Mouse (Mus musculus) c-Kit-positive CD71-positive TER-119-positive erythroid progenitor cells, embryonic 14.5 days (primary cell): ENCODE data around the gene Spen.
"Not testable (repeated sequence)": the region's sequence is repeated elsewhere in the genome, so short reads cannot be mapped to it uniquely, and the experiment has no call there.

Experiments used
- DNase-seq: peaks from one replicate; pipeline ENCODE4 v3.0.0-alpha.2; 2013; ENCODE audit warnings: low spot score

Spen gene

DNA sequence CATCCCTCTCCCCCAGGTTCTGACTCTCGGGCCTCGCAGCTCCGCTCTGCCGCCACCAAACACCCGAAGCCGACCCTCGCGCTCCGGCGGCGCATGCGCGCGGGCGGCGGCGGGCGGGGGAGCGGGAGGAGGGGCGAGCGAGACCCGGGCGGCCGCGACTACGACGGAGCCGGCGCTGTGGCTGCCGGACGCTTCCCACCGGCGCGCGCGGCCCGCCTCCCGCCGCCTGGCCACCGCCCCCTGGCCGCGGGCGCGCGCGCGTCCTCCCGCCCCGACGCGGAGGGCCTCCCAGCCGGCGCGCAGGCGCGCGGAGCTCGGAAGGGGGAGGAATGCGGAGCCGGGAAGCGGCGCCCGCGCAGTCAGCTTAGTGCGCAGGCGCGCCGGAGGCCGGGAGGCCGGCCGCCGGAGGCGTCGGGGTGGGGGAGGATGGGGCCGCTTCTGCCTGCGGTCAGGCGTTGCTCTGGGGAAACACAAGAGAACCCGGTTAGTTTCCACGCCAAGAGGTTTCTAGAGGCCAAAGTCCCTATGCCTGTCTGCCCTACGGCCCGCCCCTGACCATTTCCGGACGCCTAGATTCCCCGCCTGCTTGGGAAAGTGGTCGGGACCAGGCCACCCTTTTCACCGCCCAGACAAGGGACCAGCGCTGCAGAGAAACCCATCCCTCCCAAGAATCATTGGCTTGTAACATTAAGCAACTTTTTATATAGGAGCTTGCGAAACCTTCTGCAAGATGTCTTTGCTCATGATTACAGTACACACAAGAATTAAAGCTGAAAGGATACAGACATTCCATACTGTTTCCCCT is at the start of gene Spen:
Gene Spen, minus strand, starts transcription at position 190 of the 805 bp plus-strand sequence.
- DNase-seq = peak; percentile 91

DNA sequence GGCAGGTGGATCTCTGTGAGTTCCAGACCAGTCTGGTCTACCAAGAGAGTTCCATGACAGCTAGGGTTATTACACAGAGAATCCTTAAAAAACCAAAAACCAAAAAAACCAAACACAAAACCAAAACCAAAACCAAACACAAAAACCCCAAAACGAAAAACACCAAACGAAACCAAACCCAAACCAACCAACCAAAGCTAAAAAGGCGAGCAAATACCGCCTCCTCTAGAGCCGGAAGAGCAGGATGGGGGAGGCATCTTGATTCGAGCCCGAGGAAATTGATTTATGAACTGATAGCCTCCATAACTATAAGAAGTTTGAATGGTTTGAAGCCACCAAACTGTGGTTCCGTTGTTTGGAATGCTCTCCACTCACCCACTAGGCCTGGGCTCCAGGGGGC is 45.5 kb upstream of the Spen start:
- no peak for DNase-seq

DNA sequence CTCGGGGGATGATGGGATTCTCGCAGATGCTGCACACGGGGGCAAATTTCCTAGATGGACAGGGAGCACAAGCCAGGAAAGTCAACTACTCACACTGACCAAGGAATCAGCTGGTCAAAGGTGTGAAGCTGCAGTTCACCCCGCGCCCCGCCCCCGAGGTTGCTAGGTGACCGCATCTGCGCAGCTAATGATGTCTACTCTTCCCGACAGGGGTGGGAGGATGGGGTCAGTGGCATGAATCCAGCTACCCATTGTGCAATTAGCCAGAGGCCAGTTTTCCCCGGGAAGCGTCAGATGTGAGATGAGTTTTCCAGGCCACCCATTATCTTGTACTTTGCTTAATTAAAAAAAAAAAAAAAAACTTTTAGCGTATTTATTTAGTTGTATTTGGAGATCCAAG is 42.7 kb upstream of the Spen start:
- no peak for DNase-seq

DNA sequence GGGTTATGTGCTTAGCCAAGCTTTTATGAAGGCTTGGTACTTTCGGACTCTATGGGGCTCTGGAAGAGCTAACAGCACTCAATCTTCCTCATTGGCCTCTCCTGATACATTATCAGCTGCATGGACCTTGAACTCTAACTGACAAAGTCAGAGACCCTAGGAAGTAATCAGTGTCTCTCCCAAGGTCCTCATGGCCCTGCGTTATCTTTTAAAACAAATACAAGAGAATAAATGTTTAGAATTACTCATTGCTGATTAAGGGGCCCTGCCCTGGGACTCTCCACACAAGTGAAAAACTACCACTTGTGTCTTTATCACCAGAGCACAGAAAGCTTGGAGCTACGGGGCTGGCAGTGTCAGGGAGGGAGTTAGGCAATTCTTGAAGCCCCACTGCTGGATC is 40.4 kb upstream of the Spen start:
- DNase-seq = no peak

DNA sequence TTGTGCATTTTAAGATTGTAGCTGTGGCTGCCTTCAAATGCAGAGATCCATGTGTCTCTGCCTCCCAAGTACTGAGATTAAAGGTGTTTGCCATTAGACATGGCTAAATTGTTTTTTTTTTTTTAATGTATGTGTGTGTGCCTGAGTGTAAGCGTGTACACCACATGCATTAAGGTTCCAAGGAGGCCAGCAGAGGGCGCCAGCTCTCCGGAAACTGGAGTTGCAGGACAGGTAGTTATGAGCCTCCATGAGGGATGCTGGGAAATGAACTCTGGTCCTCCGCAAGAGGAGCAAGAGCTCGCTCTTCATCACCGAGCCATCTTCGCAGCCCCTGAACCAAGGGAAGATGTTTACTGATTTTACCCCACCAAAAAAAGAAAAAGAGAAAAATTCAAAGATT is 38.5 kb upstream of the Spen start:
- no peak for DNase-seq

DNA sequence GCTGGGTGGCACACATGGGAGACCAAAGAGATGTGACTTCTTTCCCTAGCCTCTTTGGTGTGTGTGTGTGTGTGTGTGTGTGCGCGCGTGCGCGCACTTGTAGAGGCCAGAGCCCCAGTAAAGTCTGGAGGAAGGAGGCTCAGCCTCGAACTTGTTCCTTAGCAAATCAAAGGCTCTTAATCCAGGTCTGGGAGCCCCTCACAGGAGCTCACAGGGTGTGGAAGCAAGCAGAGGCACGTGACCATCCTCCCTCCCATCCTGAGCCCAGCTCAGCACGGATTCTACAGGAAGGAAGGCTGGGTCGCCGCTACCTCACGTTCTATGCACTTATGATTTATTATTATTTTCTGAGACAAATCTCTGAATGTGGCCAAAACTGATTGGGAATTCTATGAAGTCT is 38.0 kb upstream of the Spen start:
- no peak for DNase-seq

DNA sequence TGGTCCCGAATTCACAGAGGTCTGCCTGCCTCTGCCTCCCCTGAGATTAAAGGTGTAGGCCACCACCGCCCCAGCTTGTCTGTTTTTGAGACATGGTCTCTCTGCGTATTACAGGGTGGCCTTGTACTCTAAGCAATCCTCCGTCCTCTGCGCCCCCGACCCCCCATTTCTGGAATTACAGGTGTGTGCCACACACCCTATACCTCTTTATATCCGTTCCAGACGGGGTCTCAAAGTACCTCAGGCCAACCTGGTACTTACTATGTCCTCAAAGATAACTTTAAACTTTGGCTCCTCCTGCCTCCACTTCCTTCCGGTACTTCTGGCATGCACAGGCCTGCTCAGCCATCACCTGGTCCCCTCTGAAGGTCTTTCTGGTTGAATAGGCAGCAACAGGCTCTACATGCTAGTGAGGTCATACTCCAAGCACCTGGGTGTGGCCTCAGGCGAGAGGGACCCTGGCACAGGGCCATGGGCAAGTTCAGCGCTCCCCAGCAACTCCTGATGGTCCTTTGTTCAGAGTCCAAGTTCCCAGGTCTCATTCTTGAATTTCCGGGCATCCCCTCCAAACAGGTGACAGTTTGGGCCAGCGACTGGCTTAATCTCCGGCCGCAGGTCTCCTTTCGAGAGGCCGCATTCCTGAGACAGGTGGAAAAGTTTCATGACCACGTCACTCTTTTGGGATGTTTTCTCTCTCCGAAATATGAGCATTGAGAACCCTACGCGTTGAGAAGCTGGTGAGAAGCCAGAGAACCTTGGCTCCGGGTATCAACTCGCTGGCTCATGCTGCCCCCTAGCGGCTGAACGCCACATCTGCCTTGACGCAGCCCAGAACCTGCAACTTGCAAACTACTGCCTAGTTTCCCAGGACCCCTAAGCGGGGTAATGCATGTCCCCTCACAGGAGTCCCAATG is 36.6 kb upstream of the Spen start:
- peak; percentile 59 for DNase-seq

DNA sequence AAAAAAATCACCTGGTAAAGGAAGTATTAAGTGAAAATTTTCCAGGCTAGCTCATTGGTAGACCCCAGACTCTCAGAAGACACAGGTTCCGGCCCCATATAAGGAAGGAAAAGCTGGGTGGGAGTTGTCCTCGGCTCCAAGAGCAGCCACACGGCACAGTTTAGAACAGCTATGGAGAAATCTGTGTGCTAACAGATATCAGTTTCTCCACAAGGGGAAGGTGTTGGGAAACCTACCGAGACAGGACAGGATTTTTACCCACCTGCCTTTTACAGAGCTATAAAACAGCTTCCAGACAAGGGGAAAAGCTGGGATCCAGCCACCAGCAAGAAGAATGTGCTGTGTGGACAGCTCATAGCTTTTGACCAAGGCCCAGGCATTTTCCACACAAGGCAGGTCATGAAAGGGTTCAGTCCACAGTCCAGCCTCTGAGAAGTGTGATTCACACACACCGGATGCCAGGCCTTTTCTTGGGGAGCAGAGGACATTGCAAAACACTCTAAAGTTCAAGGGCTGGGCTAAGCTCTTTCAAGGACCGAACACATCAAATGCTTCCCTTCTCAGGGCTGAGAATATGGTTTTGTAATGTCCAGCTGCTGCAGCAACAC is 35.1 kb upstream of the Spen start:
- DNase-seq = no peak

DNA sequence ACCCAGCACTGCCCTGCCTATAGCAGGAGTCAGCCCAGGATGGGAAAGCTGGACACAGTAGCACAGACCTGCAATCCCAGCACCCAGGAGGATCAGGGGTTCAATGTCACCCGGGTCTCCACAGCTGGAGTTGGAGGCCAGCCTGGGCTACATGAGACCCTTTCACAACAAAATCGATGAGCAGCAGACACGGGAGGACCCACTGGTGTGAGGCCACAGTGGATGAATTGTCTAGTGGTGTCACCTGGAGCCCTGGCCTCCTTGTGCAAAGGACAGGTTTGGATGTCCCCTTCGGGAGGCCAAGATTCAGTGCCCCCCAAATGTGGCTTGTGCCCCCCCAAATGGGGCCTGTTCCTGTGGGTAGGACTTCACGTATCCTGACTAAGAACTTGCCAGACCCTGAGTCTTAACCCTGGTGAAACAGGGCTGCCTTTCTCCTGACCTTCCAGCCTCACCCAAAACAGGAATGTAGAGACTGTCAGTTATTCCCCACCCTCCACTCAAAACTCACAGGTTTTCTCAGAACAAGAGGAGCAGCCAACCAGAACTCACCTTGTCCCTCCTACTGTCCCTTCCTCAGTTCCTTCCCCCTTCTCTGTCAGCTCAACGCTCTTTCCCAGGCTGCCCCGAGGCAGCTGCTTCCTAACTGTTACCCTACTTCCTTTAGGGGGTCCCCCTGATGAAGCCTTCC is 34.4 kb upstream of the Spen start:
- no peak for DNase-seq

DNA sequence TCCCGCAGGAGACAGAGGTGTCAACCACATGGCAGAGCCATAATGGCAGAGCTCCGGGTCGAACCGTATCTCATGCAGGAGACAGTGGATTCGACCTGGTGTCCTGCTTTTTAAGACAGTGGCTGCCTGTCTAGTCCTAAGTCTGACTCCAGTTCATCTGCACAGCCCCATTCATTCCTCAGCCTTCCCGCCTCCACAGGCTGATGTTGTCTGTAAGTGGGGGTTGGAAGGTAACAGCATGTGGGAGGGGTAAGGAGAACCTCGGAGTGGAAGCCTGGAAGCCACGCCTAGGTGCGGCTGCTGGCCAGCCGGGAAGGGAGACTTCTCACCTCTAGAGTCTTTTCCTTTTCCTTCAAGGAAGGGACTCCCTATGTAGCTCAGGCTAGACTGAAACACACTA is 33.5 kb upstream of the Spen start:
- no peak for DNase-seq

DNA sequence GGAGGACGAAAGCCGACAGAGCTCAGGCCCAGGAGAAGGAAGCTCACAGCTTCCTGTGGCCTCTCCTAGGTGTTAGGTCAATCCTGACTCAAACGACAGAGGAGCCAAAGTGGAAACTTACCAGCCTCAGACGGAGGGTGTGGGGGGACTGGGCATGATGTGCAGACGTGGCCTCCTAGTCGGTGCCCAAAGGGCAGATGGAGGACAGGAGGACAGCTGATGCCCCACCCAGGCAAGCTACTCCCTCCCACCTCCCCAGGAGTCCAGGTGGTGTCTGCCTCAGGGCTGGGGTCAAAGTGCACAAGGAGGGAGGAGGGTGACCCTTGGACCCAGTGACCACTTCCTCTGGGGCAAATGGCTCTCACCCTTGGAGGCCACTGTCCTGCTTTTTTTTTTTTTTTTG is 32.9 kb upstream of the Spen start:
- no peak for DNase-seq

DNA sequence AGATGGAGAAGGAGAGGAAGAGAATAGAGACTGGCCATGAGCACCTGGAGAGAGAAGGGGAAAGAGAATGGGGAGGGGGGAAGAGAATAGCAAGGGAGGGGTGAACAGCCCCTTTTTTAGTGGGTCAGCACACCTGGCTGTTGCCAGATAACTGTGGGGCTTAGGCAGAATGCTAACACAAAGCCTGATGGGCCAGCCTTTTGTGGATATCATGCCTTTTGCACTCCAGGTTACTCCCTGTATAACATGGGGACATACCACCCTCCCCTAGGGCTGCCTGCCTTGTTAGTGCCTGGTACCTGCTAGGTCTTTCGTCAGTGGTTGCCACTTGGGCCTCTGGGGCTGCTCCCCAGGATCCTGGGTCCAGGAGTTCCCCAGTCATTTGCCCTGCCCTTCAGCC is 32.4 kb upstream of the Spen start:
- no peak for DNase-seq

DNA sequence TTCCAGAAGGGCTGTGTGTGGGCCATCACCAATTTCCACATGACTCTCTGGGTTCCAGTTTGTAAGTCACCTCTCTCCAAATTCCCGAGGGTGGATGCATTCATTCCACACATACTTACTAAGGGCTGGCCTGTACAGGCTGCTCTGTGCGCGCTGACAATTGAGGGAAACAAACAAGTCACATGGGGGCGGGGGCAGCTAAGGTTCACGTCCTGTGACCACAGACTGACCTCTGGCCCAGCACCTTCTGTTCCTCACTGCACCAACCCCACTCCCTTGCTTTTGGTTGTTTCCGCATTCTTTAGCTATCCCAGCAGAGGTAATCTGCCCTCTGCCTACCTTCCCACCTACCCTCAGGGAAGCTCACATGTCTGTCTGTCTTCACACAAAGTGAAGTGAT is 31.6 kb upstream of the Spen start:
- no peak for DNase-seq

DNA sequence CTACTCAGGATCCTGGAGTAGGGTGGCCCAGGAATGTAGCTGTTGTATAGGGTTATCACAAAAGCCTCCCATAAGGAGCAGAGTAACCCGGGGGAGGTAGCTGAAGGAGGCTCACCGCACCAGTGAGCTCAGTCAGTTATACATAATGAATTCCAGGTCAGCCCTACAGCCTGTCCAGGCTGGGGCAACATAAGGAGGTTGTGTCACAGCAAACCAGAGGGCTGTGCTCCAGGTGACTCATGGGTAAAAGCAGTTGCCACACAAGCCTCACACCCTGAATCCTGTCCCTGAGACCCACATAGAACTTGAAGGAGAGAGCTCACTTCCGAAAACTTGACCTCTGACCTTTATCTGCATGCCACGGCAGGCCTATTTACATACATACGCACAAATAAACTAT is 30.6 kb upstream of the Spen start:
- no peak for DNase-seq

DNA sequence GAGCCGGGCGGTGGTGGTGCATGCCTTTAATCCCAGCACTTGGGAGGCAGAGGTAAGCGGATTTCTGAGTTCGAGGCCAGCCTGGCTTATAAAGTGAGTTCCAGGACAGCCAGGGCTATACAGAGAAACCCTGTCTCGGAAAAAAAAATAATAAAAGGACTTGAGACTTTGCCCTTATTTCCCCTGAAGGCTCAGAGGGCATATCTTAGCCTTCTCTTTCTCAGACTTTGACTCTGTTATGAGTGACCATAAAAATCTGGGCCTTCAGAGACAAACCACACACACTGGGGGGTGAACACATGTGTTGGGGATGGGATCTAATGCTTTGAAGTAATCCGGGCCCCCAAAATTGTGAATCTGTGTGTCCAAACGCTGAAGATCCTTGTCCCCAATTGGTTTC is 28.8 kb upstream of the Spen start:
- DNase-seq = not testable (repeated sequence)

DNA sequence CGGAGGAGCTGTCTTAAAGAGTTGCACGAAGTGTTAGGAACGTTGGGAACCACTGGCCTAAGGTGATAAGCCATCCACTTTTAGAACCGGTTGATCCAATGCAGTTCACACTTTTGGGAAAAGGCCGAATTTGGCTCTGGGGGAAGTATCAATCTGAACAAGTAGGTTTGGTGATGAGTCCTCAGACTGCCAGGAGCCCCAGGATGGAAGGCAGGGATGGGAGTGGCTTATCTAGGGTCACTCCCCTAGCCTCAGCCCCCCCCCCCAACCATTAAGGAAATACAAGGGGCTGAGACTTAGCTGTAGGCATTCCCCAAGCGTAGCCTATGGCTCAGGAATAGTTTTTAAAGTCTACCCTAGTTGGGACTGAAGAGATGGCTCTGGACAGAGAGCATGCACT is 27.8 kb upstream of the Spen start:
- DNase-seq = no peak

DNA sequence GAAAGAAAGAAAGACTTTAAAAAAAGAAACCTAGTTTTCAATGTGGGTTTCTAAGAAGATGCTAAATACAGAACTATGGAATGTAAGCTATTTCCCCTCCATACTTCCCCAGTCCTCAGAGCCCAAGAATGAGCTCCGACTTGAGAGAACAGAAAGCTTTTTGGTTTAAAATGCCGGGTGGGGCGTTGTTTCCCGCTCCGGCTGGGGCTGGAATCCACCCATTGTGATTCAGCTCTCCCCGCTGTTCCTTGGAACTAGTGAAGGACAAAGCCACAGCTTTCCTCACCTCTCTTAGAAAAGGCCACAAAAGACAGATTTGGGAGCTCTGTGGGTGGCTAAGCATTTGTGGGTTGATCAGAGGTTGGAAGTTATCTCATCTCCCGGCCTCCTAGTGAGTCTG is 26.9 kb upstream of the Spen start:
- DNase-seq = no peak

DNA sequence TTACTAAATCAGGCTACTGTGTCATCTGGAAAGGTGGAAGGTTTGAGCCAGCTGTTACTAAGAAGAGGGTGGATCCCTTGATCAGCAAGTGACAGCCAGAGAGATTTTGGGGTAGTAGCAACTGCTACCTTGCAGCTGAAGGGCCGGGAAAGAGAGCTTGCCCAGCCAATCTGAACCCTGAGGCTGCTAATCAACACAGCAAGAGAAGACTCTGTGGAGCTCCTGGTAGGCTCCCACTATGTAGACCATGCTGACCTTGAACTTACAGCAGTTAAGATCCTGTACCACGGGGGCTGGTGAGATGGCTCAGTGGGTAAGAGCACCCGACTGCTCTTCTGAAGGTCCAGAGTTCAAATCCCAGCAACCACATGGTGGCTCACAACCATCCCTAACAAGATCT is 26.3 kb upstream of the Spen start:
- DNase-seq = no peak

DNA sequence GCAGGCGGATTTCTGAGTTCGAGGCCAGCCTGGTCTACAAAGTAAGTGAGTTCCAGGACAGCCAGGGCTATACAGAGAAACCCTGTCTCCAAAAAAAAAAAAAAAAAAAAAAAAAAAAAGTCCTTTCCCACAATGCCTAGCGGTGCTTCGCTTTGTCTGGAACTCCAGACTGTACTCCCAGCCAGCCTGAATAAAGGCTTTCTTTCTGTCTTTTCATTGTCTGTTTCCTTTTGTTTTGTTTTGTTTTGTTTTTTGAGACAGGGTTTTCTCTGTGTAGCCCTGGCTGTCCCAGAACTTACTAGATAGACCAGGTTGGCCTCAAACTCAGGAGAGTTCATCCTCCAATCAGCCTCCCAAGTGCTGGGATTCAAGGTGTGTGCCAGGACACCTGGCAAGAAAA is 25.8 kb upstream of the Spen start:
- DNase-seq = no peak

DNA sequence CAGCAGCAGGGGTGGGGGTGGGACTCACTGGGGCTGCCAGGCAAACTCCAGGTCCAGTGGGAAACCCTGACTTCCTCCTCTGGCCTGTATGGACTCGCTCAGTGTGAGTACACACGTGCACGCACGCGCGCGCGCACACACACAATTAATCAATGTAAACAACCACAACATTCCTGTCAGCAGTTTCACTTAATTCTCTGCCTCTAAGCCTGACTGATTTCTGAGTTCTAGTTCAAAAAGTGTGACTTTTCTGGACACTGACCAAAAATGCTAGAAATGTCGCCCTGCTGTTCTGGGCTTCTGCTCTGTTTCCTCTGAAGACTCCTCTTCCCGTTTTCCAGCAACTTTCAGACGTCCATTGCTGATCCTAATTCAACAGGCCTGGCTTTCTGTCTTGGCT is 23.9 kb upstream of the Spen start:
- no peak for DNase-seq

DNA sequence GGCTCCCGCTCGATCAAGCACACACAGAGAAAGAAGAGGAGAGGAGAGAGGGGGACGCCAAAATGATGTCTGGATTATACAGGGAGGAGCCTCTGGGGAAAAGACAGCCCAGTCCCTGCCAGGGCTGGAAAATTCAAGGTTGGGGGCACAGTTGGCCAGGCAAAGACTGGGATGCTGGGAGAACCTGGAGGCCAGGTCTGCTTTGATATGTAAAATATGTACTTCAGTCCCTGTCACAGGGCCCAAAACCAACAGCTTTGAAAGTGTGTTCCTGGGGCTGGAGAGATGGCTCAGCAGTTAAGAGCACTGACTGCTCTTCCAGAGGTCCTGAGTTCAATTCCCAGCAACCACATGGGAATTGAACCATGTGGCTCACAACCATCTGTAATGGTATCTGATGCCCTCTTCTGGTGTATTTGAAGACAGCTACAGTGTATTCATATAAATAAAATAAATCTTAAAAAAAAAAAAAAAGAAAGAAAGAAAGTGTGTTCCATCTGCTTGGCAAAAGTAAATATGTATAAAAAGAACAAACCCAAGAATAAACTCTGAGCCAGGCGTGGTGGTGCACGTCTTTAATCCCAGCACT is 23.0 kb upstream of the Spen start:
- DNase-seq = not testable (repeated sequence)

DNA sequence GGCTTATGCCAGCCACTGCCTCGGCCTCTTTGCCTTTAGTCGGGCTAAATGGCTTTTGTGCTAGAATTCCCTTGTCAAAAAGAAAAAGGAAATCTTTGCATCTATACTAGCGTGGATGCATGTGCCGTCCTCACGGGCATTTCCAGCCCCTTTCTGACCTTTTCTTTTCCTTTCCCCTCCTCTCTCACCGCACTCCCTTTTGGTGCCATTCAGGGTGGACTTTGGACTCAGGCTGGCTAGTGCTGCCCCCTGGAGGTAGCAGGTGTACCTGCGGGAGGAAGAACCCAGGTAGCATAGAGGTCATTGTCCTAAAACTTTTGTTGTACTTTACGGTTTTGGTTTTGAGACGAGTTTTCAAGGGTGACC is 21.5 kb upstream of the Spen start:
- peak; percentile 82 for DNase-seq
